Mouse (Mus musculus) hindlimb bud, embryonic 11.5 days (tissue): ENCODE measurements at regions not wholly inside any gene's neighbourhood (a gene's known extent, or its start where the extent isn't known, plus 50 kb on each side); places are given as distances from the start of the nearest gene placed in this dataset.

Experiments used
- DNase-seq: peaks from one replicate; pipeline ENCODE4 v3.0.0-alpha.2; 2012; ENCODE audit warnings: low read depth, low spot score; ENCODE audit errors: extremely low spot score

DNA sequence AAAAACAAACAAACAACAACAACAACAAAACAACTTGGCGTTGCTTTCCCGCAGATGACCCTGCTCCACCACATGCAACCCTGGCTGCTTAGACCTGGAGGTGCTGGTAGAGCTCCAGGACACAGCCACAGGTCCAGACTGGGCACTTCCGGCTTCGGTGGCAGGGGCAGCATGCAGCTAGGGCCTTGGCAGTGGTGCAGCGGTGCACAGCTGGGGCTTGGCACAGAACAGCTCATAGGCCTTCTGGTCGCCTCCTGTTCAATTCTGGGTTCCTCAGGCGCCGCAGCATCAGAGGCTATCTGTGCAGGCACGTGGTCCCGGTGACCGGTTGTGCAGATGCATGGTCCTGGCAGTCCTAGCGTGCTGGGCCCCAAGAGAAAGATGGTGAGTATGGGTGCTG, 1492.4 kb downstream of the Tbl1xr1 start:
- DNase-seq = no peak

DNA sequence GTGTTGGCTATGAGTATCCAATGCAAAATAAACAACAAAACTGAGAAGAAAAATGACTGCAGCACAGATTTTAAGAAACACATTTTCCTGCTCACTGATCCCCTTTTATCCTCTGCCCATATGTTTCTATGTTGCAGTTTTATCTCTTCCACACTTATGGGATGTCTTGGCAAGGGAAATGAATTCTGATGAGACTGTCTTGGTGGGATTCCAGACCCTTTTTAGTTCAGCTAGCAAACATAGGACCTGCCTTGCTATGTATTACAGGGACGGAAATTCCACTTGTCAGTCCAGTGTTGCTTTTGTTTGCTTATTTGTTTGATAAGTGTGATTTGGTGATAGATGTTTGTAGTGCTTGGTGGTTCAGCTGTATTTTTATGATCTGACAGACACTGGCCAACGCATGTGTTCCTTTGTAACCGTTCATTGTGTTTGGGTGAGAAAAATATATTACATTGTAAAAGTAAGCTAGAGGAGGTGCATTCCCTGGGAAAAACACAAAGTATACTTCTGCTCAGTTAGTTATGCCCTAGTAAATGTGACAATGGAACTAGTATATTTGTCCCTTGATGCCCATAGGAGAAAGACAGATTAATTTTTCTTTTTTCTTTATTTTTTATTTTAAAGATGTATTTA, 1516.2 kb downstream of the Tbl1xr1 start:
- no peak for DNase-seq

DNA sequence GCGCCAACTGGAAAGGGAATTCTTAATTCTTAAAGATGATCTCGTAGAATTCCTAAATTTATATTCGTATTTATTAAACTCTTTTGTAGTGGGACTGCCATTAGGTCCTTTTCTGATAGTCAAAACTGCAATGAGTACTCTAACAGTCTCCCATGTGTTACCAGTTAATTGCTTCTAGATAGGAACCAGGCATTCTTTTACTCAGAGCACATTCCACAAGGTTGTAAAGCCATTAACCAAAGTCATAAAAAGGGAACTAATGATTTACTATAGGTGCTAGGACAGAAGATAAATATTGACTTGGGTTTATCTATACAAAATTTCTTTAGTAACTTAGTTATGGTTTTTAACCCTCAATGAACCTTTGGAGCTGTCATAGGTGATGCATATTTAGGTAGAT, 1525.0 kb downstream of the Tbl1xr1 start:
- DNase-seq = no peak

DNA sequence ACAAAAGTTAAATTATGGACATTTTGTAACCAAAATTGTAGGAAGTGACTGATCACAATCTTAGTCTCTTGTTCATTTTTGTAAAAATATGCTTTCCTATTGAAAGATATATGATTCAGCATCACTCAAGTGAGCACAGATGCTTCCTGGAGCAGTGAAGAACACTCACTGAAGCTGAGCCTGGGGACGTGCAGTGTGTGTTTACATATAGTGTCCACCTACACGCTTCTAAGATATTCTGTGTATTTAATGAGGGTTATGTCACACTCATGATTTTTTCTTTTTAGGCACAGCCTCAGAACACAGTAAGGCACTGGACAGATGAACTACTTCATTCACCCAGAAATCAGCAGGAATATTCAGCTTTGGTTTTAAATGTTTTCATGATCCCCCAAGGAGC, 1533.6 kb downstream of the Tbl1xr1 start:
- DNase-seq = no peak

DNA sequence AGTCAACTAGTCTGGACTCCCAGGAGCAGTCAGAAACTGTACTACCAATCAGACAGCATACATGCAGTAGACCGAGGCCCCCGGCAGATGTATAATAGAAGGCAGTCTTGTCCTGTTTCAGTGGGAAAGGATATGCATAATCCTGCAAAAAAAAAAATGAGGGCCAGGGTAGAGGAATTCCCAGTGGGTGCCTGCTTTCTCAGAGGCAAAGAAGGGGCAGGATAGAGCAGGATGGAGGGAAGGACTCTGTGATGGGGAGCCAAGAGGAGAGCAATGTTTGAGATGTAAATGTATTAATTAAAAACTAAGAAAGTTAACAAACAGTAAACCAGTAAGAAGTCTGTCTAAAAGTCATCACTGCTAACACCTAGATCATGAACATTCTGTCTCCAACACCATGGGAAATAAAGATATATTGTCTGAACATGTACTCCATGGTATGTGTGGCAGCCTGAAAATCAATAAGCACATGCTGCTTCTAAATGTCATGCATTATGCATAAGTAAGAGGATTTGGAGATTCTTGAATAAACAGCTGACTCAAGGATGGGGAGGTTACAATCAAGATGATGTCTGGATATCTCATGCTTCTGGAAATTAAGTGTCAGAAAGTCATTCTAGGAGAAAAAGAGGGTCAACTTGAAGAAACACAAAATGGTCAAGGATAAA, 1485.3 kb downstream of the Naaladl2 start:
- no peak for DNase-seq

DNA sequence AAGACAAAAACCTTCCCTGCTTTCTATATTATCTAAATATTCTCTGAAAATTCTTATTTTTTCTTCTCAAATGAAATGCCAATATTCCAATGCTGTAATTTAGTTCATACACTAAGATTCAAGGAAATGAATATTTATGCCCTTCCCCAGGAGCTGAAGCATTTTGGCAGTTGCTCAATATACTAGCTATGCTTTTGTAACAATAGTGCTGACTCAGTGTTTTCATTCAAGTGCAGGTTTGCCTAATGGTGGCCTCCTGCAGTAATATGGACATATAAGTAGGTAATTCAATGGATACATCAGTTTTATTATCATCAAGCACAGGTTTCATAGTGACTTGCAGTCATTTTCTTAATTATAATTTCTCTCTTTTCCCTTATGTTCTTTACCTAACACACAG, 1437.3 kb downstream of the Naaladl2 start:
- no peak for DNase-seq
